Mouse (Mus musculus): ENCODE measurements around the gene Bbs2.

GRCm38 (mm10) chr8:94127711-94128110 lies 29.0 kb upstream of the Bbs2 start:
- TF ChIP-seq CTCF (IDR thresholded peaks at IDR 0.05): no peak
- TF ChIP-seq EP300 (IDR thresholded peaks at IDR 0.05): no peak
